Mouse (Mus musculus): ENCODE data around the gene Slc6a9. TPM values are rescaled to one million over a fixed set of nuclear protein-coding genes. Genes with fewer than 3 reads are reported as not detected.

The Slc6a9 gene
- total RNA-seq, 2 experiments from 2014 or later, result 33.5 to 33.7 TPM

GRCm38 (mm10) chr4:117839366-117839765, 5.1 kb downstream of the Slc6a9 start:
- no peak for DNase-seq (ENCODE audit: low spot score in 2 of 2)

- DNase-seq (ENCODE audit: low spot score in 2 of 2), result no peak
These were observed 6.5 kb downstream of the Slc6a9 start for GRCm38 (mm10) chr4:117840821-117841220.

DNA sequence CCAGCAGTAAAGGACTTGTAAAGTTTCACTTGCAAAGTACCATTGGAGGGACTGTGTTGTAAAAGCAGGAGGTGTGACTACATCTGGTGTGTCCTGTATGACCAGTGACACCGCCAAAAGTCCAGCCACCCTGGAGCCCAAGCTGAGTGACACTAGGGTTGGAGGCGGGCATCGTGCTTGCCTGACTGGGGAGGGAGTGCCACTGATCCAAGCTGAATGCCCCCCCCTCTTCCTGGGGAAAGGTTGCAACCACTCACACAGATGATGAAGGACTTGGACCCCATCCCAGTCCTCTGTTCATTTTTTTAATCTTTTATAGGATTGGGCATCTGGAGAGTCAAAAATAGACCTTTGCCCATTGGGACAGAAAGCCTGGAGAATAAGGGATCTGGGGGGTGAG, 7.3 kb downstream of the Slc6a9 start:
- DNase-seq (ENCODE audit: low spot score in 2 of 2), result no peak

GRCm38 (mm10) chr4:117843101-117843500, 8.8 kb downstream of the Slc6a9 start:
- no peak for DNase-seq (ENCODE audit: low spot score in 2 of 2)

- no peak for DNase-seq (ENCODE audit: low spot score in 2 of 2)
These were observed 10.2 kb downstream of the Slc6a9 start for GRCm38 (mm10) chr4:117844467-117844866.

DNA sequence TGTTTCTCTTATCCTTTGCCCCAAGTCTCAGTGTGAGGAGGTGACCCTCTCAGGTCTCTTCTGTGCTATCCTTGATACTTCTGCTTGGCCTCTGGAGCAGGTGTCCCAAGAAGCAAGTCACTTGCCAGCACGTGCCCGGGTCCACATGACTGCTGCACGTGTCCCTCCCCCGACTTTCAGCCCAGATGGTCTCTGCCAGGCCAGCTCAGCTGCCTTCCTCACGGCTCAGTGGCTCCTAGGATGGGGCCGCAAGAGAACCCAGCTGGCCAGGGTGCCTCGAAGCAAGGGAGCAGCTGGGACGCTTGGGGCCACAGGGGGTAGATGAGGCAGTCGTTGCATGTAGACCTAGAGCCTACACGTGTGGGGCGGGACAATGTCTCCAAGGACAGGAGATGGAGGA, 11.0 kb downstream of the Slc6a9 start:
- DNase-seq (ENCODE audit: low spot score in 2 of 2), result no peak

GRCm38 (mm10) chr4:117846261-117846660, 12.0 kb downstream of the Slc6a9 start:
- no peak for DNase-seq (ENCODE audit: low spot score in 2 of 2)

- peak; percentile 58 to 66 for DNase-seq (ENCODE audit: low spot score in 2 of 2)
These were observed 12.7 kb downstream of the Slc6a9 start for GRCm38 (mm10) chr4:117847011-117847410.

GRCm38 (mm10) chr4:117849063-117849462, 14.8 kb downstream of the Slc6a9 start:
- peak in 1 of 2 experiments; percentile 28 for DNase-seq (ENCODE audit: low spot score in 2 of 2)

GRCm38 (mm10) chr4:117849506-117849905, 15.2 kb downstream of the Slc6a9 start:
- DNase-seq (ENCODE audit: low spot score in 2 of 2), result peak in 1 of 2 experiments; percentile 35

DNA sequence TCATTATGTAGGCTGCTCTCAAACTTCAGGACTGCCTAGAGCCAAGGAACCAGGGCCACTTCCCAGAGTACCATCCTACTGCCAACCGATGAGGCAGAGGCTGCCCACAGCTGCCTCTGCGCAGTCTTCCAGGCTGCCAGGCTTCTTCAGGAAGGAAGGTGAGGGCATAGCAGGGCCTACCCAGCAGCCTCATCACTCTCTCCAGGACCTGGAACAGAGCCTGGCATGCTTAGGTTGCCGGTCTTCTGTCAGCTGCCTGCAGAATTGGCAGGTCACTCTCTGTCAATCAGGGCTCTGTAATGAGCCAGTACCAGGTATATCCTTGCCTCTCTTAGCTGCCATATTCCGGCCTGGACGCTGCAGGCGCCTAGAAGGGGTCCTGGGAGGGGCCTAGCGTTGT, 15.9 kb downstream of the Slc6a9 start:
- DNase-seq (ENCODE audit: low spot score in 2 of 2), result no peak

- no peak for DNase-seq (ENCODE audit: low spot score in 2 of 2)
These were observed 16.6 kb downstream of the Slc6a9 start for GRCm38 (mm10) chr4:117850871-117851270.

DNA sequence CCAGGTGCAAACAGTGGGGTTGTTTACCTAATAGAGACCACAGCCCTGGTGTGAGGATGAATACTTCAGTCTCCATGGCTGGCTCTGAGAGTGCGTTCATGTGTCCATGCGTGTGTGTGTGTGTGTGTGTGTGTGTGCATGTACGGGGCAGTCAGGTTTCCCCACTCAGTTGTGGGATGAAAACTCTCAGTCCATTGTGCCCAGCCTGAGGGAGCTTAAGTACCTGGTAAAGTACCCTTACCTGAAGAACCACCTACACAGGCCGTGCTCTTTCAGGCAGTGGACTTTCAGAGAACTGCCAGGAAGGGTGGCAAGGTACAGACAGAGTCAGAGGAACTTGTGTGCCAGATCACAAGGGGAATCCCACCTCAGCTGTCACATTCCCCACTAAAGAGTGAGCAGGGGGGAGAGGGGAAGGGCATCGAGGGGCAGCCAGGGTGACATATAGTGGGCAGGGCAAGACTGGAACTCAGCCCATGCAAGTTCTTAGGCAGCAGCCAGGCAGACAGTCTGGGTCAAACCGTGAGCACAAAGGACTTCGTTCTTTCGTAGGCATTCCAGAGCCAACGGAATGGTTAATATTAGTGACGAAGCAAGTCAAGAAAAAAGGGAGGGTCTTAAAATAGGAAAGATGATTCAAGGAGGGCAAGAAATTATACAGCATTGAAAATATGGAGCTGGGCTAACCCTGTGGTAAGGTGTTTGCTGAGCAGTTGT, 18.0 kb downstream of the Slc6a9 start:
- DNase-seq (ENCODE audit: low spot score in 2 of 2), result no peak

GRCm38 (mm10) chr4:117855146-117855545, 20.8 kb downstream of the Slc6a9 start:
- peak; percentile 59 to 70 for DNase-seq (ENCODE audit: low spot score in 2 of 2)

DNA sequence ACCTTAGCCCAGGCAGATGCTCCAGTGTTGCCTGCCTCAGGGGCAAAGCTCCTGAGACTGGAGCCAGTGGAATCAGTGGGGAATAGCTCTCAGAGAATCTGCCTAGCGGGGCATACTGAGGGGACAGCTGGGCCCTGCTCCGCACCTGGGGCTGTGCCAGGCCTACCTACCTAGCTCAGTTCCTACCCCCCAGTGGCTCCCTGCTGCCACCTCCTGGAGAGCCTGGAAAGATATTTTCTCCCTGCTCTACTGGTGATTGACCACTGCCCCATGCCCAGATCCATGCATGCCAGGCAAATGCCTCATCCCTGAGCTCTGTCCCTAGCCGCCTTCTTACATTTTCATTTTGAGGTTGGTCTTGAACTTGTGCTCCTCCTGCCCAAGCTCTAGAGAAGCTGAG, 24.5 kb downstream of the Slc6a9 start:
- DNase-seq (ENCODE audit: low spot score in 2 of 2), result peak; percentile 80 to 84

GRCm38 (mm10) chr4:117860570-117860969, 26.3 kb downstream of the Slc6a9 start:
- DNase-seq (ENCODE audit: low spot score in 2 of 2), result no peak

DNA sequence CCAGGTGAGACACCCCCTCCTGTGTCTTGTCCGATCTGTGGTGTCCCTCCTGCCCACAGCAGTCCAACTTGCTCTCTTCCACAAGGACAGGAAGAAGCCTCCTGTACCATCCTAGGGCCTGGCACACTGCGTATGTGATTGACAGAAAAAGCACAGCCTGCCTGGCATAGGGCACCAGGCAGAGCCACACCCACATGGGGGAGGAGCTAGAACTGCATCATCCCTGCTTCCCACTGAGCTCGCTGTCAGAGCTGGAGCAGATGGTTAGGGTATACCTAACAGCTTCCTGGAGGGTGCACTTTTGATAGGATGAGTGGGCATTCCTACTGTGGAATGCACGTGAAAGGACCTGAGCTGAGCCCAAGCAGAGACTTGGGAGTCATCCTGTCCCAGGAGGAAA, 28.5 kb downstream of the Slc6a9 start:
- DNase-seq (ENCODE audit: low spot score in 2 of 2), result peak; percentile 60 to 64

DNA sequence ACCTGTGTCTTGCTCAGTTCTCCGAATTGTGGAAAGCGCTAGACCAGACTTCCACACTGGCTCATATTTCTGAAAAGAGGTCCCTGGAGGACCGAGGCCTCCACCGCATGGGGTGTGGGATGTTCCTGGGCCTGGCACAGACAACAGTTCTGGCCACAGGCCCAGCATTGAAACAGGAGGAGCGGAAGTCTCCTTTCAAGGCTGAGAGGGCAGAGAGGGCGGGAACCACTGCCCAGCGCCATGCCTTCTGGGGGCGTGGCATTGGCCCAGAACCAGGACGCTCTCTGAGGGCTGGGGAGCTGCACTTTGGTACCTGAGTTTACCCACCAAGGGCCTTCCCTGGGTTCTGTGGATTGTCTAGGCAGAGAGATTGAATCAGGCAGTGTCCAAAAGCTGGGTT, 31.8 kb downstream of the Slc6a9 start:
- peak; percentile 35 to 50 for DNase-seq (ENCODE audit: low spot score in 2 of 2)

DNA sequence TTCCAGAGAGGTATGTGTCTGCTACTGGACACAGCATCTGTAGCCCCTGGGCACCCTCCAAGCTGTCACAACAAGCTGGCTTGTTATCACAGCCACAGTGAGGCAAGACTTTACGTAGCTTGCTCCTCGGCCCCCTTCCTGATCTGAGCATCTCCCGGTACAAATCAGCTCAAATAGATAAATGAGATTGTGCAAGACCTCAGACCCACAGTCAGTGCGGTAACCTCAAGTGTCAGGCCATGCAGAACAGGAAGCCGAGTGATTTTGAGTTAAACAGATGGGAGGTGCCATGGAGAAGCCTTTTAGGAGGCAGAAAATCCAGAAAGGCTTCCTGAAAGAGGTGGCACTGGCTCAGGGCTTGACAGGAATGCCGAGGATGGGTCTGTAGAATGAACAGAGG, 32.7 kb downstream of the Slc6a9 start:
- DNase-seq (ENCODE audit: low spot score in 2 of 2), result no peak

GRCm38 (mm10) chr4:117867823-117868222, 33.5 kb downstream of the Slc6a9 start:
- peak; percentile 76 to 80 for DNase-seq (ENCODE audit: low spot score in 2 of 2)

GRCm38 (mm10) chr4:117869317-117869716, 35.0 kb downstream of the Slc6a9 start:
- no peak for DNase-seq (ENCODE audit: low spot score in 2 of 2)

- DNase-seq (ENCODE audit: low spot score in 2 of 2), result no peak
These were observed 36.1 kb downstream of the Slc6a9 start for GRCm38 (mm10) chr4:117870437-117870836.

DNA sequence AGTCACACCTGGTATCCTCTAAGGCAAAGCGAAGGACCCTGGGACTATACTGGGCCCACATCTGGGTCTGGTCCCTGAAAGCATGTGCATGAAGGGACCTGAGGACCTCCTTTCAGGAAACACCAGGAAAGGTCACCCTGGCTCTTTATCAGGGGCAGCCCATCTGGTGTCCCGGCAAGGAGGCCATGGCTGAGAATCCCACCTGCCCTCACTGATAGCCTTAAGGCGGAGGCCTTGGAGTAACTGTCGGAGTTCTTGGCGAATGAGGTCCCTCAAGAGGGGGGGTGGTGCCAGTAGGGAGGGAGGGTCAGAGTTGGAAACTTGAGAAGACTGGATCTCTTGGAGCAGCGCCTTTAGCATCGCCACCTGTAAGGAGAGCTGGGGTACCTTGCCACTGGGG, 37.5 kb downstream of the Slc6a9 start:
- DNase-seq (ENCODE audit: low spot score in 2 of 2), result no peak

Measured in layer of hippocampus, postnatal 10 days (tissue).